Mouse (Mus musculus) forebrain, embryonic 14.5 days (tissue): Measurements from ENCODE around the gene Borcs5. TPM values are rescaled to one million over a fixed set of nuclear protein-coding genes. Genes with fewer than 3 reads are reported as not detected.
"Not testable (repeated sequence)": the region's sequence is repeated elsewhere in the genome, so short reads cannot be mapped to it uniquely, and the experiment has no call there.

ENCODE experiments used
- ATAC-seq: fragments of 200-750 bp; cut with Nextera tagmentation; 2 replicates; pipeline ENCODE4 v1.8.0; 2017; ENCODE audit warnings: mild to moderate bottlenecking, moderate library complexity
- DNase-seq: peaks from one replicate; pipeline ENCODE4 v3.0.0-alpha.2; 2015; ENCODE audit warnings: low spot score
- H3K27ac ChIP-seq: fragments of 300-500 bp; sonication (generic); 2 replicates; pipeline ENCODE4 v1.5.1; 2014; ENCODE audit warnings: low read depth, mild to moderate bottlenecking, control low read depth, low read length, moderate library complexity
- H3K27me3 ChIP-seq: fragments of 300-500 bp; sonication (generic); replicated peaks from 2 replicates; pipeline ENCODE4 v1.6.1; 2014; ENCODE audit warnings: low read length, control low read depth, mixed read lengths; ENCODE audit not compliant: control insufficient read depth, insufficient read depth
- H3K36me3 ChIP-seq: fragments of 300-500 bp; sonication (generic); 2 replicates; pipeline ENCODE4 v1.6.1; 2014; ENCODE audit warnings: low read length, control low read depth; ENCODE audit not compliant: control insufficient read depth, insufficient read depth
- H3K4me1 ChIP-seq: fragments of 300-500 bp; sonication (generic); 2 replicates; pipeline ENCODE4 v1.6.1; 2014; ENCODE audit warnings: antibody characterized with exemption, low read length, control low read depth; ENCODE audit not compliant: control insufficient read depth, insufficient read depth
- H3K4me2 ChIP-seq: fragments of 300-500 bp; sonication (generic); 2 replicates; pipeline ENCODE4 v1.6.1; 2014; ENCODE audit warnings: mild to moderate bottlenecking, control low read depth, low read length
- H3K4me3 ChIP-seq: fragments of 300-500 bp; sonication (generic); 2 replicates; pipeline ENCODE4 v1.5.1; 2014; ENCODE audit warnings: low read depth, low read length, control low read depth
- H3K9ac ChIP-seq: fragments of 300-500 bp; sonication (generic); 2 replicates; pipeline ENCODE4 v1.6.1; 2014; ENCODE audit warnings: mild to moderate bottlenecking, low read length, control low read depth, moderate library complexity
- H3K9me3 ChIP-seq: fragments of 300-500 bp; sonication (generic); replicated peaks from 2 replicates; pipeline ENCODE4 v1.6.1; 2016; ENCODE audit warnings: low read length, control low read depth, mixed read lengths; ENCODE audit not compliant: control insufficient read depth
- WGBS: fragments of 180-500 bp; shearing (Covaris S2); extraction: QIAGEN DNeasy Blood & Tissue Kit; methylation state at CpG from one replicate; pipeline ENCODE4 v1.1.7; 2014; 5-methylcytosine and 5-hydroxymethylcytosine counted together
- polyA plus RNA-seq: library from polyadenylated mRNA; unstranded; fragments of >200 nt; fragmentation: Nextera tagmentation; extraction: Ambion mirVana; gene quantifications from 2 replicates; pipeline ENCODE4 v1.2.1, GENCODE M21; 2014

Gene Borcs5
- polyA plus RNA-seq, 1 experiment from 2014 or later, result 45.8 TPM

DNA sequence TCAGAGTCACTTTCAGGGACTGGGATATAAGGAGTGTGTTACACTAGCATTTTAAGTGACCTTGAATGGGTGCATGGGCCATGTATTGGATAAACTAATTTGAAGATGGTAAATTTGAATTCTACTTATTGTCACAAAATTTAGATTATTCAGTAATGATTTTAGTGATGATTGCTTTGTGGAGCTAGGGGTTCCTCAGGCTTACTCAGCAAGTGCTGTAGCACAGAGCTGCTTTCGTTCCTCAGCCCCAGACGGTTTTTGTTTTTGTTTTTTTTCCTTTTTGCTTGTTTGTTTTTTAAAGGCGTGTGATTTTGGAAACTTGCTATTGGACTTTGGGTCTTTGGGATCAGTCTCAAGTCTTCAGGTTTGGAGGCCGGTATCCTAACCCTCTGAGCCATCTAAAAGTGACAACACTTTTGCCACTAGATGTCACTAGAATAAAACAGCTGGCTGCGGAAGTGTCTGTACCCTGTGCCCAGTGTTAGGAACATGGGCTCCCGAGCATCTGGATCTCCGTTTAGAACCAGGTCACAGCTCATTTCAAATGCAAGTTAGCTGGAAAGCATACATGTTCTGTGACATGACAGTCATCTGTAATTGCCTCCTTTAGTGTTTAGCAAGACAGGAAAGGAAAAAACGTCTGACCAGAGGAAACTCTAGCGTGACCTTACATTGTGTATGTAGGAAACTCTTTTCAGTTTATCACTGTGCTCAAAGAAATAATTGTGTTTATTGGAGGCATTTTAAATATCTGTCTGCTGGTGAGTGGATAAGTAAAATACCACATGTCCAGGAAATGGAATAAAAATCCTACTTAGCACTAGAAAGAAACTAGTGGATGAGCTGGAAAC is 20.0 kb downstream of the Borcs5 start:
- peak; percentile 93 for ATAC-seq
- no peak overlapping the region for H3K4me2 ChIP-seq
- no peaks in the 10 kb centered on the region for H3K9me3 ChIP-seq
- H3K4me1 ChIP-seq, result no peaks in the 10 kb centered on the region
- no peaks in the 10 kb centered on the region for H3K27me3 ChIP-seq
- H3K4me3 ChIP-seq, result no peak overlapping the region
- no peak overlapping the region for H3K27ac ChIP-seq
- DNase-seq, result peak; percentile 78
- no peaks in the 10 kb centered on the region for H3K36me3 ChIP-seq
- no peak overlapping the region for H3K9ac ChIP-seq
- WGBS, result 21% methylated on average over 9 of the region's 9 CpGs

DNA sequence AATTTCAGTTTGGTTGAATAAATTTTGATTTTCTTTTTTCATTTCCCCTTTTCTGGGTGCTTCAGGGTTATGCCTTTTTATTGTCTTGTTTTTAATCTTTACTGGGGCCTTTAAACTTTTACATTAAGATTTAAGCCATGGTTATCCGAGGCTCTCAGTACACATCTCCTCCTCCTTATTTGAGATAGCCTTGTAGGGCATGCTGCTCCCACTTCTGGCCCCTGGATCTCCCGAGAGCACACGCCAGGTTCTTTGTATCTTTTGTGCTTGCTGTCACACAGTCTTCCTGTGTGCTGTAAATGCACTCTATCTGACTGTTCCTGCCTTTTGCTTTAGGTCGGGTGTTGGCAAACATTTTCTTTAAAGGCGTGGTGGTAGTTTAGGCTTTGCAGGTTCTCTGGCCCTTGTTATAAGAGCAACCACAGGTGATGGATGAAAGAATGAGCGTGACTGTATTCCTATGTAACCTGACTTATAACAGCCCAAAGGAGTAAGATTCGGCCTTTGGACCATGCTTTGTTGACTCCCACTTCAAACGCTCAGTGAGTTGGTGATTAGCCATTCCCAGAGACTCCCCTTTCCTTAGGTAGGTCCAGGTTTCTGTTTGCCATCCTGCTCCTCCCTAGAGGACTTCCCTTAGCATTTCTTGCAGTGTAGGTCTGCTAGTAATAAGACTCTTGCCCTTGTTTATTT is 21.6 kb downstream of the Borcs5 start:
- ATAC-seq, result no peak
- no peak for DNase-seq
- 80% methylated on average over 8 of the region's 8 CpGs for WGBS

DNA sequence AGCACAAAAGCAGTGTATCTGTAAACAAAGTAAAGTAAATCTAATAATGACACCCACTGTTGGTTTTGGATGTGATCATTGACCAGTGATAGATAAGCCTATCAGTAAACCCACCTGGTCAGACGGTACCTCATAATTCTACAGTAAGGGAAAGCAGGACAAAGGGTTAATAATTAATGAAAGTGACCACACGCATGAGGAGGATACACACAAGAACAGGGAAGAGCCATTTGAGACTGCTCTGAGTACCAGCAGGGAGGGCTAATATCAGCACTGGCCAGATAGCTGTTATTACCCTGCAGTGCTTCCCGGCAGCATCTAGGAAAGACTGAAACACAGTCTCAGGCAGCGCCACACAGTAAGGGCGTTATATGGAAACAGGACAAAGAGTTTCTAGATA is 25.3 kb downstream of the Borcs5 start:
- ATAC-seq (no peak), DNase-seq (no peak)
- no peaks in the 10 kb centered on the region for H3K36me3 ChIP-seq
- H3K4me1 ChIP-seq, result no peaks in the 10 kb centered on the region
- H3K4me3 ChIP-seq, result no peak overlapping the region
- H3K9me3 ChIP-seq, result no peaks in the 10 kb centered on the region
- WGBS, result 75% methylated on average over 5 of the region's 5 CpGs
- no peak overlapping the region for H3K4me2 ChIP-seq
- H3K27ac ChIP-seq, result no peak overlapping the region
- no peak overlapping the region for H3K9ac ChIP-seq
- no peaks in the 10 kb centered on the region for H3K27me3 ChIP-seq

More for the DNA sequence above, 21.6 kb downstream of the Borcs5 start:
- Histone ChIP-seq H3K27me3 (no peaks in the 10 kb centered on the region), H3K9ac (0 out of 2 replicates have a peak overlapping the region, but pooled peaks have one; percentile 10), H3K4me3 (no peak overlapping the region), H3K9me3 (no peaks in the 10 kb centered on the region), H3K4me2 (no peak overlapping the region), H3K36me3 (no peaks in the 10 kb centered on the region), H3K4me1 (no peaks in the 10 kb centered on the region), H3K27ac (no peak overlapping the region)

DNA sequence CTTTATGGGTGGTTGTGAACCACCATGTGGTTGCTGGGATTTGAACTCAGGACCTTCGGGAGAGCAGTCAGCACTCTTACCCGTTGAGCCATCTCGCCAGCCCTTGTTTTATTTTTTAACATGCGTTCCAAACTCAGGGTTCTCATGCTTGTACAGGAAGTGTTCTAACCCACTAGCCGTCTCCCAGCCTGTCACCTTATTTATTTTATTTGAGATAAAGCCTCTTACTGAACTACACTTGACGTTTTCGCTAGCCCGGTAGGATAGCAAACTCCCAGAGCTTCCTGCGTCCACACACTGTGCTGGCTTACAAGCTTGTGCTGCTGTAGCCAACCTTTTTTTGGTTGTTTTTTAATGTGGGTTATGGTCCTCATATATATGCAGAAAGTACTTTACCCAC is 26.5 kb downstream of the Borcs5 start:
- no peak for ATAC-seq
- 92% methylated on average over 9 of the region's 9 CpGs for WGBS
- Histone ChIP-seq H3K9ac (no peak overlapping the region), H3K4me1 (peaks cover under 1% of the 10 kb centered on the region; the same call in 1 of the 2 replicates), H3K36me3 (no peaks in the 10 kb centered on the region), H3K9me3 (no peaks in the 10 kb centered on the region), H3K27ac (no peak overlapping the region), H3K27me3 (no peaks in the 10 kb centered on the region), H3K4me3 (no peak overlapping the region), H3K4me2 (no peak overlapping the region)
- DNase-seq, result no peak

- Histone ChIP-seq H3K36me3 (no peaks in the 10 kb centered on the region), H3K4me3 (no peak overlapping the region), H3K4me1 (peaks cover 4% of the 10 kb centered on the region; the same call in 1 of the 2 replicates), H3K27me3 (no peaks in the 10 kb centered on the region), H3K4me2 (no peak overlapping the region), H3K27ac (no peak overlapping the region), H3K9me3 (no peaks in the 10 kb centered on the region), H3K9ac (no peak overlapping the region)
- DNase-seq (no peak), ATAC-seq (no peak)
- WGBS, result 87% methylated on average over 2 of the region's 2 CpGs
These were observed 29.2 kb downstream of the Borcs5 start for GRCm38 (mm10) chr6:134668519-134668918.

GRCm38 (mm10) chr6:134669179-134669865 is 30.0 kb downstream of the Borcs5 start:
- no peak for DNase-seq
- Histone ChIP-seq H3K27me3 (no peaks in the 10 kb centered on the region), H3K4me1 (peaks cover 4% of the 10 kb centered on the region; the same call in 1 of the 2 replicates), H3K9me3 (no peaks in the 10 kb centered on the region), H3K27ac (no peak overlapping the region), H3K9ac (no peak overlapping the region), H3K4me3 (no peak overlapping the region), H3K36me3 (no peaks in the 10 kb centered on the region), H3K4me2 (no peak overlapping the region)
- no peak for ATAC-seq
- 82% methylated on average over 6 of the region's 6 CpGs for WGBS

DNA sequence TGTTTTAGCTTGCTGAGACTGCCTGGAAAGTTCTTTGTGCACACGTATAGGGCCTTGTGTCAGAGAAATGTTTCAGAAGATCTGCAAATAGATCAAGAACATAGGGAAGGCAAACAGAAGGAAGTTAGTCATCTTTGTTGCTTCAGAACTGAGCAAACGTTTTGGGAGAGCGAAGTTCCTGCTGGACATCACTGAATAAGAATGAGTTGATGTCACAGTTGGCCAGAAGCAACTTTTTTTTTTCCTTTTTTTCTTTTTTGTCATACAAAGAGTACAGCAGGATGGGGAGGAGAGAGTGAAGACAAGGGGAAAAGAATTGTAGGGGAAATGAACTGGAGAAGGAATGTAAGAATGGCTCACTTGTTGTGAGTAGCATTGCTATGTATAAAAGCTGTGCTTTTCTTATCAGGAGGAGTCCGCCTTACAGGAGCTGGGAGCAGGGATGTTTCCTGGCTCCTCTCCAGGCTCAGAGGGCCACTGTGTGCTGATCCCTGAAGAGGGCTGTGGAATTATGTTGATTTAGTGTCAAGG is 31.6 kb downstream of the Borcs5 start:
- WGBS, result 56% methylated on average over 4 of the region's 4 CpGs
- Histone ChIP-seq H3K27ac (no peak overlapping the region), H3K4me2 (no peak overlapping the region), H3K9me3 (no peaks in the 10 kb centered on the region), H3K4me3 (no peak overlapping the region), H3K36me3 (no peaks in the 10 kb centered on the region), H3K4me1 (peaks cover 4% of the 10 kb centered on the region; the same call in 1 of the 2 replicates), H3K9ac (no peak overlapping the region), H3K27me3 (no peaks in the 10 kb centered on the region)
- no peak for ATAC-seq
- DNase-seq, result peak; percentile 12

DNA sequence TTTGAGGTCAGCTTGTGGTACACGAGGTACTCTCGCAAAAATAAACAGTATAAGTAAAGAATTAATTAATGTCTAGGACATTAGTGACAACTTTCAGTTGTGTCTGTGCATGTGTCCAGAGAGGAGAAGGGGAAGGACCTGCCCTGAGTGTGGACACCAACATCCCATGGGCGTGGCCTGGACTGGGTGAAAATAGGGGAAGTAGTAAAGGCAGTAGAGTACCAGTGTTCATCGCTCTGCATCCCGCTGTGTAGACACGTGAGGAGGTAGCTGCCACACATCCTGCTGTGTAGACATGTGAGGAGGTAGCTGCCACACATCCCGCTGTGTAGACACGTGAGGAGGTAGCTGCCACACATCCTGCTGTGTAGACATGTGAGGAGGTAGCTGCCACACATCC is 34.4 kb downstream of the Borcs5 start:
- WGBS, result 89% methylated on average over 8 of the region's 8 CpGs
- not testable (repeated sequence) for H3K4me3 ChIP-seq, H3K4me2 ChIP-seq, H3K9me3 ChIP-seq, ATAC-seq, H3K27me3 ChIP-seq, H3K4me1 ChIP-seq, H3K27ac ChIP-seq, DNase-seq, H3K36me3 ChIP-seq, H3K9ac ChIP-seq
